ENCODE assay signal across 9 mouse cellular contexts in genomic region chr9:56738261-56739171, GRCm38 (mm10). TPM values are rescaled to one million over a fixed set of nuclear protein-coding genes. Genes with fewer than 3 reads are reported as not detected.
DNase-seq lines count a peak whose midpoint lies in the region; ATAC-seq and TF ChIP-seq lines count a peak whose summit lies in the region.
"Had no signal": no experiment of that assay in that cellular context is flagged by ENCODE, and none has a peak within 500 bp of the region (broad histone marks: within the 10 kb centered on the region; RNA-seq: fewer than 3 reads in every experiment).

No protein-coding gene starts in this region.

- H3K27ac ChIP-seq in forebrain, postnatal 0 days (ENCODE audit: low read depth, low read length): peak overlapping the region; percentile 40; the same call in 1 of the 2 replicates
- H3K27ac ChIP-seq: macrophage had no signal

- H3K9me3 ChIP-seq in forebrain, postnatal 0 days (ENCODE audit: low read length): no peaks in the 10 kb centered on the region

- DNase-seq in adrenal gland, adult (ENCODE audit: inconsistent age in 2 of 2, low spot score in 1 of 2): peak; percentile 25 to 65
- DNase-seq in adrenal gland, adult 8-10 months: no peak
- DNase-seq in right cerebral cortex, postnatal 14 days: peak; percentile 64
- DNase-seq in right cerebral cortex, postnatal 36 days (ENCODE audit: low spot score in 2 of 2): no peak
- DNase-seq in forebrain, postnatal 0 days: peak; percentile 89
- DNase-seq in kidney, postnatal 36 days: peak; percentile 30 to 87
- no peak for DNase-seq in T-cell, adult 2 months (ENCODE audit: low spot score)

- H3K9ac ChIP-seq in forebrain, postnatal 0 days: no peak overlapping the region

- H3K36me3 ChIP-seq in forebrain, postnatal 0 days (ENCODE audit: insufficient read depth): no peaks in the 10 kb centered on the region
- H3K36me3 ChIP-seq in myocyte (ENCODE audit: control insufficient read depth, insufficient read depth): no peaks in the 10 kb centered on the region

- H3K27me3 ChIP-seq in forebrain, postnatal 0 days (ENCODE audit: insufficient read depth, low read length): peaks cover 10% of the 10 kb centered on the region
- peaks cover 7% of the 10 kb centered on the region for H3K27me3 ChIP-seq in myocyte (ENCODE audit: control insufficient read depth, insufficient read depth, insufficient read length)

- no peak for TF ChIP-seq CTCF in forebrain, postnatal 0 days (IDR thresholded peaks at IDR 0.05; ENCODE audit: low read depth)

- no peak overlapping the region for H3K4me2 ChIP-seq in forebrain, postnatal 0 days (ENCODE audit: low read depth)
- H3K4me2 ChIP-seq in myocyte (ENCODE audit: low read depth): no peak overlapping the region

- no peak for TF ChIP-seq POLR2A in myocyte (IDR thresholded peaks at IDR 0.05; ENCODE audit: insufficient read length, low read depth)

- no peak overlapping the region for H3K4me3 ChIP-seq in forebrain, postnatal 0 days (ENCODE audit: low read depth, low read length)
- no peak overlapping the region for H3K4me3 ChIP-seq in myocyte

- 26% methylated on average over 9 of the region's 9 CpGs for WGBS in forebrain, postnatal 0 days

- no peaks in the 10 kb centered on the region for H3K79me2 ChIP-seq in myocyte (ENCODE audit: control insufficient read depth, insufficient read depth)

- H3ac ChIP-seq in myocyte (ENCODE audit: control insufficient read depth, insufficient read length): no peak overlapping the region

- H3K4me1 ChIP-seq in forebrain, postnatal 0 days (ENCODE audit: insufficient read depth): no peaks in the 10 kb centered on the region

- ATAC-seq in forebrain, postnatal 0 days: peak; percentile 87

TF ChIP-seq in myocyte, 11 proteins besides CTCF, POLR2A, EP300 and RAD21:
- no peak for TF ChIP-seq TCF12 (IDR thresholded peaks at IDR 0.05; ENCODE audit: insufficient read depth, poor library complexity, severe bottlenecking)
- peak; percentile 19 to 75 (median 28) for TF ChIP-seq MYOG (IDR thresholded peaks at IDR 0.05; ENCODE audit: control insufficient read depth in 1 of 3, insufficient read depth in 1 of 3, insufficient read length in 2 of 3, low read depth in 2 of 3)
- TF ChIP-seq POLR2AphosphoS2 (IDR thresholded peaks at IDR 0.05; ENCODE audit: insufficient read length, low read depth): no peak
- no peak for TF ChIP-seq SRF (IDR thresholded peaks at IDR 0.05; ENCODE audit: control insufficient read depth, insufficient read length, low read depth)
- no peak for TF ChIP-seq USF1 (IDR thresholded peaks at IDR 0.05; ENCODE audit: low read depth)
- TF ChIP-seq CEBPB (IDR thresholded peaks at IDR 0.05; ENCODE audit: insufficient read depth, poor library complexity, severe bottlenecking): no peak
- TF ChIP-seq MAX (IDR thresholded peaks at IDR 0.05; ENCODE audit: low read depth): no peak
- peak in 2 of 3 experiments; percentile 45 to 82 for TF ChIP-seq MYOD1 (IDR thresholded peaks at IDR 0.05; ENCODE audit: control insufficient read depth in 1 of 3, insufficient read length in 2 of 3, low read depth in 2 of 3)
- peak; percentile 100 for TF ChIP-seq REST (IDR thresholded peaks at IDR 0.05; ENCODE audit: insufficient read depth, insufficient read length)
- no peak for TF ChIP-seq E2F4 (IDR thresholded peaks at IDR 0.05; ENCODE audit: insufficient read depth)
- no peak for TF ChIP-seq TCF3 (IDR thresholded peaks at IDR 0.05; ENCODE audit: insufficient read length, low read depth)

RNA-seq across cellular contexts. Expression of gene Lingo1, which starts 57.8 kb away (rescaled TPM):
- total RNA-seq in adrenal gland, adult 8-10 months (2022): 1 to 10 TPM; 1.2 to 2.3 (median 1.8) TPM
- total RNA-seq in forebrain, postnatal 0 days (2014; rRNA removed): 90.3 and 103 TPM in 2 replicates
- polyA plus RNA-seq in forebrain, postnatal 0 days (2015; fragmentation: Nextera tagmentation; extraction: Ambion mirVana): 98.6 and 114 TPM in 2 replicates
- polyA plus RNA-seq in myocyte (2012; fragmentation: generic; extraction: Trizol): 1.2 TPM
- polyA plus RNA-seq: macrophage had no signal

Comparison
In these comparisons a context has a peak if more than half of its experiments do, and no peak if none do; other contexts are left out.
1. DNase-seq: peak in adrenal gland, adult (2 of 2), right cerebral cortex, postnatal 14 days (single experiment), forebrain, postnatal 0 days (single experiment) and kidney, postnatal 36 days (2 of 2); none in adrenal gland, adult 8-10 months (single experiment), right cerebral cortex, postnatal 36 days (0 of 2) and T-cell, adult 2 months (single experiment).
2. RNA of gene Lingo1, which starts 57.8 kb away (total RNA-seq): 90.3 to 103 TPM in forebrain, postnatal 0 days; 1.2 to 2.3 TPM in adrenal gland, adult 8-10 months; every median in the first group is over 10 times any median in the second.